Mouse (Mus musculus): ENCODE data around the gene Pepd. TPM values are rescaled to one million over a fixed set of nuclear protein-coding genes. Genes with fewer than 3 reads are reported as not detected.
A peak's percentile ranks its signal among the peaks of the same experiment; 100 is the strongest.

The Pepd gene
- polyA plus RNA-seq, 1 experiment from 2014 or later, result 44.5 TPM

DNA sequence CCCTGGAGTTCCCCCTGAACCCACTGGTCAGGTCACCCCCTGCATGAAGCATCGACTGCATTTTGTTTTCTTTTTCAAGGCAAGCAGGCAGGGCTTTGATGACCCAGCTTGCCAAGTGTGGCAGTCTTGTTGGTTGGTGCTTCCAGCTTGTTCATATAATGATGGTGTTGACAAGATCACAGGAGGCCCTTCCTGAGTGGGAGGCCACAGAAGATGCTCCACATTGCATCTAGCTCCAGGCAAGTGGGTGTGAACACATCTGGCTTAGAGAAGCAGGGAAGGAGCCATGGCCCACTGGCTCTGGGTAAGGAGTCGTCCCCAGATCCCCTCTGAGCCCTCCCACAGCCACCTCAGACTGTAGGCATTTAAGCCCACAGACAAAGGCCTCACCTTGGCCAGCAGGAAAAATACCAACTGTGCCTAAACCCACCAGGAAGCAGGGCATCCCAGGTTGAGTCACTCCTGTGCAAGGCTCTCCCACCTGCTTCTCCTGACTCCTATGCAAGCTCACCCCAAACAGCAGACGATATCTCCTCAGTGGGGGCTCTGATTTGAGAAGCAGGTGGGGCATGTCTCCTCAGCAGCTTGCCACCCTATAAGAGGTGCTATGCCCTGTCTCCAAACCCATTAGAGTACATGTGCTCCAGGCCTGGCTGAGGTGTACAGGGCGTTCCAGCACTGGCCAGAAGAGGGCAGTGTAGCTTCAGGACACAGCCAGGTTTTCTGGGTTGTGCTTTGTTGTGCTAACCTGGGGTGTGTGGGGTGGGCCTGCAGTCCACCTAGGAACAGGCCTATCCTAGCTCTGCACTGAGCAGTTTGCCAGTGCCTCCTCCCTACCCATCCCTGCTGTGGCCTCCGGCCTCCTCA is 113.5 kb downstream of the Pepd start:
- DNase-seq (ENCODE audit: low spot score), result peak; percentile 63
- Histone ChIP-seq H3K4me2 (replicated peaks; ENCODE audit: low read depth, low read length) (no peak overlapping the region), H3K36me3 (ENCODE audit: insufficient read depth, low read length) (no peaks in the 10 kb centered on the region), H3K9ac (replicated peaks; ENCODE audit: low read depth) (no peak overlapping the region), H3K4me3 (ENCODE audit: low read depth, low read length) (no peak overlapping the region), H3K4me1 (ENCODE audit: insufficient read depth, low read depth, low read length) (peaks cover 4% of the 10 kb centered on the region; the same call in 1 of the 2 replicates), H3K27me3 (replicated peaks; ENCODE audit: insufficient read depth, low read length) (no peaks in the 10 kb centered on the region), H3K27ac (ENCODE audit: low read length) (no peak overlapping the region), H3K9me3 (ENCODE audit: low read length) (no peaks in the 10 kb centered on the region)
- TF ChIP-seq CTCF (IDR thresholded peaks at IDR 0.05) (peak; percentile 97), EP300 (IDR thresholded peaks at IDR 0.05) (no peak)
- WGBS, result 46% methylated on average over 5 of the region's 5 CpGs
- ATAC-seq, result peak; percentile 57

DNA sequence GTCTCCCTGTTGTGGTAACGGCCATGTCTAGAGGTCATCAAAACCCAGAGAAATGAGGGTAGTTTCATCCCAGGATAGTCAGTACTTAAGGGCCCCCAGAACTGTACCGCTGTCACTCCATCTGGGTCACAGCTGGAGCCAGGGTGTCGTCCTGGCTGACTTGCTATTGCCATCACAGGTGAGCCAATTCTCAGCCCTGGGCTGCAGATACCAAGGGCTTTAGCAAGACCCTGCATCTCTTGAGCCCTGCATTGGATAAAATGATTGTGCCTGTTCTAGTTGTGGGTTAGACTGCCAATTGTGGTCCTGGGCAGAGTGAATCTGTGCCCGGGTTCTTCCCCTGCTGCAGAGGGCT is 114.1 kb downstream of the Pepd start:
- H3K4me3 ChIP-seq (ENCODE audit: low read depth, low read length), result no peak overlapping the region
- no peak for TF ChIP-seq CTCF (IDR thresholded peaks at IDR 0.05)
- no peak for TF ChIP-seq EP300 (IDR thresholded peaks at IDR 0.05)
- DNase-seq (ENCODE audit: low spot score) (no peak), ATAC-seq (no peak)
- peaks cover 4% of the 10 kb centered on the region; the same call in 1 of the 2 replicates for H3K4me1 ChIP-seq (ENCODE audit: insufficient read depth, low read depth, low read length)
- H3K9ac ChIP-seq (replicated peaks; ENCODE audit: low read depth), result no peak overlapping the region
- no peak overlapping the region for H3K4me2 ChIP-seq (replicated peaks; ENCODE audit: low read depth, low read length)
- 83% methylated on average over 4 of the region's 4 CpGs for WGBS
- no peaks in the 10 kb centered on the region for H3K27me3 ChIP-seq (replicated peaks; ENCODE audit: insufficient read depth, low read length)
- no peaks in the 10 kb centered on the region for H3K9me3 ChIP-seq (ENCODE audit: low read length)
- H3K27ac ChIP-seq (ENCODE audit: low read length), result no peak overlapping the region
- H3K36me3 ChIP-seq (ENCODE audit: insufficient read depth, low read length), result no peaks in the 10 kb centered on the region

DNA sequence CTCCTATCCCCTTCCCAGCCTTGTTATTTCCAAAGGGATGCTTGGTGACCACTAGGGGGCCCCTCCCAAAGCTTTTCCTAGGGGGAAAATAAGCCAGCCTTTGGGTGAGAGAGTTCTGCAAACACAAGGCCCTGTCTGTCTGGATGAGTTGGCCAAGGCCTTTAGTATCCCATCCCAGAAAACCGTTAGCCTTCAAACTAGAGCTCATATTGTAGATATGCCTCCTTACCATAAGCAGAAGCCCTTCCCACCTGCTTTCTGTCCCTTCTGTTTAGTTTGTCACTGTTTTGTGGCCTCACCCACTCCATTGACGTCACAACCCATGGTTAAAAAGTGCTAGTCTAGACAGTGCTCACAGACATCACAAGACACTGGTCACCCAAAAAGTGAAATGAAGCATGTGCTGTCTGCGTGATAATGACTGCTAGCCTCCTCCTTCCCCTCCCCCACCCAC is 114.7 kb downstream of the Pepd start:
- DNase-seq (ENCODE audit: low spot score) (peak; percentile 89), ATAC-seq (peak; percentile 40)
- peak; percentile 75 for TF ChIP-seq CTCF (IDR thresholded peaks at IDR 0.05)
- TF ChIP-seq EP300 (IDR thresholded peaks at IDR 0.05), result 0 out of 2 replicates have a peak, but pooled peaks have one; percentile 10
- no peak overlapping the region for H3K9ac ChIP-seq (replicated peaks; ENCODE audit: low read depth)
- H3K27ac ChIP-seq (ENCODE audit: low read length), result no peak overlapping the region
- no peaks in the 10 kb centered on the region for H3K27me3 ChIP-seq (replicated peaks; ENCODE audit: insufficient read depth, low read length)
- no peak overlapping the region for H3K4me2 ChIP-seq (replicated peaks; ENCODE audit: low read depth, low read length)
- H3K9me3 ChIP-seq (ENCODE audit: low read length), result no peaks in the 10 kb centered on the region
- no peak overlapping the region for H3K4me3 ChIP-seq (ENCODE audit: low read depth, low read length)
- WGBS, result 59% methylated on average over 3 of the region's 3 CpGs
- peaks cover 4% of the 10 kb centered on the region; the same call in 1 of the 2 replicates for H3K4me1 ChIP-seq (ENCODE audit: insufficient read depth, low read depth, low read length)
- no peaks in the 10 kb centered on the region for H3K36me3 ChIP-seq (ENCODE audit: insufficient read depth, low read length)

DNA sequence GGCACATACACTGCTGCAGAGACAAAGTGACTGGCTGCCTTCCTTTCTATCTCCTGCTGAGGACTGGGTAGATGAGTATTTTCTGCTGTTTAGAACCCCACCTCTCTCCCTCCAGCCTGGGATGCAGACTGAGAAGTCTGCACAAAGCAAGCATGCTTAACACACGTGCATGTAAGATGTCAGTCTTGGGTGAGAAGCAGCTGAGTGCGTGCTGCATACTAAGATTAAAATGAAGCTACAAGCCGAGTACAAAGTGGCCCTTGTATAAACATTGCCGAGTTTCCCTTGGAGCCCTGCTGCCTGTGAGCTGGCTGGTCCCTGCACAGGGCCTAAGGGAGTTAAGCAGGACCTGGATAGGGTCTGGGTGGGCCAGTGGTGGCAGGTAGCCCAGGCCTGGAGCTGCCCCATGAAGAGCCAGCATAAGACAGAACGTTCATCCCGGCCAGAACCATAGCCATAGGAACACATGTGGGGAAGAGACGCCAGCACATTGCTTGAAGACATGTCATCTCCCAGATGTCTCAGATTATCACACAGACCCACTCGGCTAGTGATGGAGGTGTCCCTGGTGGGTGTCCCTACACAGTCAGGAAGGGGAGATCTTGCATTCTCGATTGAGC is 115.7 kb downstream of the Pepd start:
- Histone ChIP-seq H3K9me3 (ENCODE audit: low read length) (no peaks in the 10 kb centered on the region), H3K27me3 (replicated peaks; ENCODE audit: insufficient read depth, low read length) (no peaks in the 10 kb centered on the region), H3K27ac (ENCODE audit: low read length) (no peak overlapping the region), H3K4me3 (ENCODE audit: low read depth, low read length) (no peak overlapping the region), H3K9ac (replicated peaks; ENCODE audit: low read depth) (no peak overlapping the region), H3K4me1 (ENCODE audit: insufficient read depth, low read depth, low read length) (peaks cover 4% of the 10 kb centered on the region; the same call in 1 of the 2 replicates), H3K4me2 (replicated peaks; ENCODE audit: low read depth, low read length) (no peak overlapping the region), H3K36me3 (ENCODE audit: insufficient read depth, low read length) (no peaks in the 10 kb centered on the region)
- 47% methylated on average over 9 of the region's 9 CpGs for WGBS
- no peak for ATAC-seq
- DNase-seq (ENCODE audit: low spot score), result no peak
- TF ChIP-seq CTCF (IDR thresholded peaks at IDR 0.05) (no peak), EP300 (IDR thresholded peaks at IDR 0.05) (no peak)

DNA sequence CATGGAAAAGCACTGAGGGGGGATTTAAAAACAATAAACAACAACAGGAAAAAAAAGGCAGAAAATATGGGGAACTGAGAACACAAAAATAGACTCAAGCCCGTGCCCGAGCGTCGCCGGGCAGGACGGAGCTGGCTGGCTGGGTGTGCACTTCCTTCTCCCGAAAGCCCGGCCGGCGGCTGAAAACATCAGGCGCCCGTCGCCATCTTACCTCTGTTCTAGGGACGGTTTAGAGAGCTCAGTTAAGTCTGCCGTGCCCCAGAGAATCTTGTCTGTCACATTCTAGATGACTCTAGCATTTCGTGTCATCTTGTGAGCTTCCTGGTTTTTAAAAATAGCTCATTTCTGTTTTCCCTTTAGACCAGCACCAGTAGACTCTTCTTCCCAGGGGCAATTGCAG is 116.4 kb downstream of the Pepd start:
- no peaks in the 10 kb centered on the region for H3K9me3 ChIP-seq (ENCODE audit: low read length)
- ATAC-seq, result no peak
- no peak overlapping the region for H3K27ac ChIP-seq (ENCODE audit: low read length)
- H3K4me2 ChIP-seq (replicated peaks; ENCODE audit: low read depth, low read length), result no peak overlapping the region
- no peak overlapping the region for H3K4me3 ChIP-seq (ENCODE audit: low read depth, low read length)
- 76% methylated on average over 16 of the region's 16 CpGs for WGBS
- TF ChIP-seq EP300 (IDR thresholded peaks at IDR 0.05) (no peak), CTCF (IDR thresholded peaks at IDR 0.05) (no peak)
- no peaks in the 10 kb centered on the region for H3K27me3 ChIP-seq (replicated peaks; ENCODE audit: insufficient read depth, low read length)
- H3K36me3 ChIP-seq (ENCODE audit: insufficient read depth, low read length), result no peaks in the 10 kb centered on the region
- no peak overlapping the region for H3K9ac ChIP-seq (replicated peaks; ENCODE audit: low read depth)
- DNase-seq (ENCODE audit: low spot score), result peak; percentile 29
- peaks cover 4% of the 10 kb centered on the region; the same call in 1 of the 2 replicates for H3K4me1 ChIP-seq (ENCODE audit: insufficient read depth, low read depth, low read length)

DNA sequence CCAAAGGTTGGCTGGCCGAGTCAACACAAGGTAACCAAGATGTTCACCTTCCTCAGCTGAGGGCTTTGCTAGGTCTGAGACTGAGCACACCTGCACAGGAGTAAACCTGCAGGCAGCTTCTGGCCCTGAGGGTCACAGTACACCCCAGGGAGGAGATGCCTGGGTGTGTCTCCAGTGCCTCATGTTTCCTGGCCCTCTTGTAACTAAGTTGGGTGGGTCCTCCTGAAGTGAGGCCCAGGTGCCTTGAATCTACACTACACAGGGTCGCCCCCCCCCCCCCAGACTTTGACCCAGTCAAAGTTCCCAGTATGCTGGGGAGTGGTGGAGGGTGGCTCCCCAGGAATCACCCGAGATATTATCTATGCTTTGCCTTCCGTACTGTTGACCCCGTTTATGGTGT is 117.0 kb downstream of the Pepd start:
- H3K4me2 ChIP-seq (replicated peaks; ENCODE audit: low read depth, low read length), result no peak overlapping the region
- no peak for DNase-seq (ENCODE audit: low spot score)
- ATAC-seq, result no peak
- H3K36me3 ChIP-seq (ENCODE audit: insufficient read depth, low read length), result no peaks in the 10 kb centered on the region
- WGBS, result 66% methylated on average over 5 of the region's 5 CpGs
- peaks cover 4% of the 10 kb centered on the region; the same call in 1 of the 2 replicates for H3K4me1 ChIP-seq (ENCODE audit: insufficient read depth, low read depth, low read length)
- no peak overlapping the region for H3K27ac ChIP-seq (ENCODE audit: low read length)
- no peaks in the 10 kb centered on the region for H3K27me3 ChIP-seq (replicated peaks; ENCODE audit: insufficient read depth, low read length)
- no peak overlapping the region for H3K9ac ChIP-seq (replicated peaks; ENCODE audit: low read depth)
- no peaks in the 10 kb centered on the region for H3K9me3 ChIP-seq (ENCODE audit: low read length)
- no peak overlapping the region for H3K4me3 ChIP-seq (ENCODE audit: low read depth, low read length)
- TF ChIP-seq EP300 (IDR thresholded peaks at IDR 0.05) (no peak), CTCF (IDR thresholded peaks at IDR 0.05) (no peak)
